In the genomic region with DNA sequence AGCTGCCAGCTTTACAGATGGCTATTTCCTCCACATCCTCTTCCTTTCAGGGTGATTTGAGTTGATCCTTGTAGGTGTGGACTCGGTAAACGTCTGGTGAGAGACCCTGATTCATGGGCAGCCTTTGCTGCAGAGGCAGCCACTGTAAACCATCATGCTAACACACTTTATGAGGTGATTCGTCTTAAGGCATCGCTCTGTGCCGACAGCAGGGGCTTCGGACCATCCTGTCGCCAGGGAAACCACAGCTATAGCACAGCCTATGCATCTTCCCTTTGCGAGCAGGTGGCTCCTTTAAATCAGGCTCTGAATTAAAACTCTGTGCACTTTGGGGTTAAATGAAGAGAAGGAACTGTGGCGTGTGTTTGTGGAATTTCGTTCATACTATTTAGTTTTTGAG, we compare ENCODE assay signal across 16 mouse cellular contexts.
"Had no signal": no experiment of that assay in that cellular context is flagged by ENCODE, and none has a peak within 500 bp of the region (broad histone marks: within the 10 kb centered on the region; RNA-seq: fewer than 3 reads in every experiment).

No protein-coding gene starts in this region.

- H3K9ac ChIP-seq: kidney, embryonic 15.5 days; limb, embryonic 15.5 days; liver, embryonic 12.5 days; lung, embryonic 14.5 days; midbrain, embryonic 13.5 days had no signal

- H3K4me2 ChIP-seq: kidney, embryonic 15.5 days; limb, embryonic 15.5 days; liver, embryonic 12.5 days; lung, embryonic 14.5 days; midbrain, embryonic 13.5 days had no signal

- H3K4me1 ChIP-seq: liver, embryonic 12.5 days; megakaryocyte, embryonic 14.5 days had no signal

- ATAC-seq: intestine, embryonic 16.5 days; liver, embryonic 12.5 days; midbrain, embryonic 13.5 days had no signal

- H3K9me3 ChIP-seq: kidney, embryonic 15.5 days; limb, embryonic 15.5 days; liver, embryonic 12.5 days; megakaryocyte, embryonic 14.5 days; midbrain, embryonic 13.5 days had no signal

- H3K27ac ChIP-seq: kidney, embryonic 15.5 days; limb, embryonic 15.5 days; liver, embryonic 12.5 days; macrophage; midbrain, embryonic 13.5 days had no signal

- H3K36me3 ChIP-seq: kidney, embryonic 15.5 days; limb, embryonic 15.5 days; liver, embryonic 12.5 days; midbrain, embryonic 13.5 days had no signal

- H3K27me3 ChIP-seq: kidney, embryonic 15.5 days; limb, embryonic 15.5 days; liver, embryonic 12.5 days; midbrain, embryonic 13.5 days had no signal

- DNase-seq: kidney, adult 2 months; kidney, postnatal 14 days; left cerebral cortex, postnatal 4 days; lung, embryonic 14.5 days; lung, postnatal 10 days; right cerebral cortex, adult 18-20 months; right cerebral cortex, postnatal 25 days; thymus, adult 18-20 months; thymus, postnatal 14 days had no signal

- H3K4me3 ChIP-seq: kidney, embryonic 15.5 days; limb, embryonic 15.5 days; liver, embryonic 12.5 days; megakaryocyte, embryonic 14.5 days; midbrain, embryonic 13.5 days had no signal
